Mouse (Mus musculus) olfactory bulb, adult 2 months (tissue): ENCODE measurements around the gene Mettl16.

Experiments
- CTCF ChIP-seq: fragments of 200-500 bp; IDR thresholded peaks from 2 replicates; pipeline ENCODE4 v1.5.1; 2012; ENCODE audit warnings: low read depth, mild to moderate bottlenecking, low read length, moderate library complexity; ENCODE audit not compliant: insufficient read depth
- POLR2A ChIP-seq: fragments of 200-500 bp; IDR thresholded peaks from 2 replicates; pipeline ENCODE4 v1.6.1; 2012; ENCODE audit warnings: mild to moderate bottlenecking, low read depth, low read length, moderate library complexity; ENCODE audit not compliant: insufficient read depth

GRCm38 (mm10) chr11:74843761-74844160 is 73.1 kb downstream of the Mettl16 start:
- TF ChIP-seq POLR2A, result no peak
- TF ChIP-seq CTCF, result no peak
